Mouse (Mus musculus): ENCODE data around the gene Rpl39l. TPM values are rescaled to one million over a fixed set of nuclear protein-coding genes. Genes with fewer than 3 reads are reported as not detected.

Gene Rpl39l
- total RNA-seq (2012; rRNA removed), result not detected in 2 replicates
- not detected for polyA plus RNA-seq (2012; ENCODE audit: insufficient read depth in 1 of 2, insufficient read length in 2 of 2, low read depth in 1 of 2, low replicate concordance in 2 of 2, missing spikeins in 1 of 2)

DNA sequence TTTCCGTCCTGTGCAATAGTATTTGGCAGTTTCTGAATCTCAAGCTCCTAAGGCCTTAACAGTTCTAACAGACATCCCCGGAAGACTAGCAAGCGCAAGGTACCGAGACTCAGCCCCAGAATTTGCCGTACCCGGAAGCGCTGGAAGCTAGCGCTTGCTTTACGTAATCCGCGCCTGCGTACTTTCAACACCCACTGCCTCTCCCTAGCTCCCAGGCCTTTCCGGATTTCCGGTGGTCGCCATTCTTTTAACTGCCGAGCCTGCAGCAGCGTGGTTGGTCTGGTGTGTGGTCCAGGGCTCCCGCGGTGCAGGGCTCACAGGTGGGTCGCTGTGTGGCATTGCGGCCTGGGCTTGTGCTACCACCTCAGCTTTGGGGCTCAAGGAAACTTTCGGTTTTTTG lies at the start of gene Rpl39l:
Gene Rpl39l (plus strand): TSS at position 222 of the 400 bp plus-strand sequence.
- DNase-seq (ENCODE audit: low read depth, low spot score), result no peak
- no peak for TF ChIP-seq GABPA (IDR thresholded peaks at IDR 0.05; ENCODE audit: low read depth, low read length)
- no peak for TF ChIP-seq USF2 (IDR thresholded peaks at IDR 0.05; ENCODE audit: borderline replicate concordance in 1 of 2, insufficient read depth in 1 of 2, low read depth in 1 of 2, low read length in 2 of 2)
- TF ChIP-seq MEF2A (IDR thresholded peaks at IDR 0.05; ENCODE audit: extremely low read depth, insufficient replicate concordance, low read depth, low read length, poor library complexity, severe bottlenecking), result no peak
- no peak for TF ChIP-seq HCFC1 (IDR thresholded peaks at IDR 0.05; ENCODE audit: low read depth, low read length)
- TF ChIP-seq UBTF (IDR thresholded peaks at IDR 0.05; ENCODE audit: borderline replicate concordance, insufficient read depth, low read depth, low read length), result no peak
- TF ChIP-seq CHD1 (IDR thresholded peaks at IDR 0.05; ENCODE audit: low read depth, low read length), result no peak
- no peak for TF ChIP-seq POLR2AphosphoS2 (IDR thresholded peaks at IDR 0.05; ENCODE audit: low read length)
- no peak for TF ChIP-seq ZKSCAN1 (IDR thresholded peaks at IDR 0.05; ENCODE audit: low read depth, low read length)
- TF ChIP-seq BHLHE40 (IDR thresholded peaks at IDR 0.05; ENCODE audit: borderline replicate concordance, low read depth, low read length), result no peak
- TF ChIP-seq MAFK (IDR thresholded peaks at IDR 0.05; ENCODE audit: borderline replicate concordance, low read depth, low read length), result no peak
- no peak for TF ChIP-seq POLR2A (IDR thresholded peaks at IDR 0.05; ENCODE audit: control insufficient read depth in 1 of 2, insufficient read depth in 1 of 2, low read depth in 1 of 2, low read length in 2 of 2, poor library complexity in 1 of 2)
- no peak for TF ChIP-seq USF1 (IDR thresholded peaks at IDR 0.05; ENCODE audit: low read depth, low read length)
- TF ChIP-seq TCF12 (IDR thresholded peaks at IDR 0.05; ENCODE audit: low read depth, low read length), result no peak
- TF ChIP-seq MXI1 (IDR thresholded peaks at IDR 0.05; ENCODE audit: low read depth, low read length), result no peak
- TF ChIP-seq GATA1 (IDR thresholded peaks at IDR 0.05; ENCODE audit: low read depth, low read length), result no peak
- Histone ChIP-seq H3K79me2 (ENCODE audit: control insufficient read depth, insufficient read depth, low read length, poor library complexity) (no peaks in the 10 kb centered on the region), H3K4me3 (ENCODE audit: control insufficient read depth in 1 of 2, insufficient read depth in 1 of 2, low read depth in 2 of 2, low read length in 2 of 2) (no peak within 1 kb of the TSS), H3K27ac (ENCODE audit: control insufficient read depth, low read depth, low read length) (no peak within 1 kb of the TSS), H3K9ac (ENCODE audit: control insufficient read depth, low read depth, low read length, poor library complexity, severe bottlenecking) (no peak within 1 kb of the TSS), H3K4me1 (ENCODE audit: control insufficient read depth in 1 of 2, insufficient read depth in 2 of 2, low read length in 2 of 2) (no peaks in the 10 kb centered on the region), H3K9me3 (replicated peaks; ENCODE audit: insufficient read depth, low read length) (no peaks in the 10 kb centered on the region), H3K27me3 (ENCODE audit: control insufficient read depth in 1 of 2, insufficient read depth in 2 of 2, low read length in 2 of 2) (no peaks in the 10 kb centered on the region), H3K36me3 (ENCODE audit: control insufficient read depth in 1 of 2, insufficient read depth in 2 of 2, low read length in 2 of 2) (no peaks in the 10 kb centered on the region)

DNA sequence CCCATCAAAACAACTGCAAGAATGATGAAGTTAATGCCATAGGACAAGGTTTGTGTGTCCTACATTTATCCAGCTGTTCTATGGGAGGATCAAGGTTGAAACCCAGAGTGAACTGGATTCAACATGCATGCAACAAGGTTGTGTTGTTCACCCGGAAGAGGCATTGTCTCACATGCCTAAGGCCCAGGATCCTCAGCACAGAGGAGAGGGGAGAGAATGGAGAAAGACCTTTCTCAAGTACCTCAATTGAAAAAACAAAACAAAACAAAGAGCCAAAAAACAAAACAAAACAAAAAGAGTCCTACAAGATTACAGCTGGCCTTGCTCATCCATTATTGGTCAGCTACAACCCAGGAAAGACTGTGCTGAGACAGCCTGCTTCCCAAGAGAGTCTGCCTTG lies 42.4 kb upstream of the Rpl39l start:
- no peak overlapping the region for H3K9ac ChIP-seq (ENCODE audit: control insufficient read depth, low read depth, low read length, poor library complexity, severe bottlenecking)
- no peak overlapping the region for H3K27ac ChIP-seq (ENCODE audit: control insufficient read depth, low read depth, low read length)
- TF ChIP-seq NRF1 (IDR thresholded peaks at IDR 0.05; ENCODE audit: insufficient read depth, low read depth, low read length, poor library complexity, severe bottlenecking), result no peak
- TF ChIP-seq MEF2A (IDR thresholded peaks at IDR 0.05; ENCODE audit: extremely low read depth, insufficient replicate concordance, low read depth, low read length, poor library complexity, severe bottlenecking), result no peak
- no peak for TF ChIP-seq ZMIZ1 (IDR thresholded peaks at IDR 0.05; ENCODE audit: low read depth, low read length)
- TF ChIP-seq CTCF (IDR thresholded peaks at IDR 0.05 in 2 of 3, conservative IDR thresholded peaks at IDR 0.05 in 1 of 3; ENCODE audit: control insufficient read depth in 1 of 3, insufficient read depth in 1 of 3, low read depth in 2 of 3, low read length in 3 of 3, poor library complexity in 1 of 3, severe bottlenecking in 1 of 3), result no peak
- no peak for TF ChIP-seq POLR2AphosphoS5 (IDR thresholded peaks at IDR 0.05; ENCODE audit: borderline replicate concordance, low read depth, low read length)
- no peak for TF ChIP-seq ELF1 (IDR thresholded peaks at IDR 0.05; ENCODE audit: low read depth, low read length)
- TF ChIP-seq MYB (IDR thresholded peaks at IDR 0.05; ENCODE audit: low read depth, low read length), result no peak
- TF ChIP-seq USF1 (IDR thresholded peaks at IDR 0.05; ENCODE audit: low read depth, low read length), result no peak
- TF ChIP-seq JUND (IDR thresholded peaks at IDR 0.05; ENCODE audit: low read depth, low read length), result no peak
- no peak for TF ChIP-seq KAT2A (conservative IDR thresholded peaks at IDR 0.05; ENCODE audit: low read depth, low read length)
- no peak for TF ChIP-seq MYC (IDR thresholded peaks at IDR 0.05; ENCODE audit: low read depth, low read length)
- no peak for TF ChIP-seq ETS1 (IDR thresholded peaks at IDR 0.05; ENCODE audit: low read depth, low read length)
- no peak for TF ChIP-seq BHLHE40 (IDR thresholded peaks at IDR 0.05; ENCODE audit: borderline replicate concordance, low read depth, low read length)
- H3K4me1 ChIP-seq (ENCODE audit: control insufficient read depth in 1 of 2, insufficient read depth in 2 of 2, low read length in 2 of 2), result no peaks in the 10 kb centered on the region
- no peaks in the 10 kb centered on the region for H3K9me3 ChIP-seq (replicated peaks; ENCODE audit: insufficient read depth, low read length)
- no peak for DNase-seq (ENCODE audit: low read depth, low spot score)
- H3K79me2 ChIP-seq (ENCODE audit: control insufficient read depth, insufficient read depth, low read length, poor library complexity), result no peaks in the 10 kb centered on the region
- no peak overlapping the region for H3K4me3 ChIP-seq (ENCODE audit: control insufficient read depth in 1 of 2, insufficient read depth in 1 of 2, low read depth in 2 of 2, low read length in 2 of 2)
- H3K27me3 ChIP-seq (ENCODE audit: control insufficient read depth in 1 of 2, insufficient read depth in 2 of 2, low read length in 2 of 2), result no peaks in the 10 kb centered on the region
- no peaks in the 10 kb centered on the region for H3K36me3 ChIP-seq (ENCODE audit: control insufficient read depth in 1 of 2, insufficient read depth in 2 of 2, low read length in 2 of 2)

All from MEL (cell line).